Mouse (Mus musculus): ENCODE measurements around the gene Rcc2.

- TF ChIP-seq CTCF (conservative IDR thresholded peaks at IDR 0.05; ENCODE audit: low read length) = no peak
- TF ChIP-seq NANOG (IDR thresholded peaks at IDR 0.05; ENCODE audit: borderline replicate concordance, low read length) = no peak
- no peak for TF ChIP-seq POU5F1 (IDR thresholded peaks at IDR 0.05; ENCODE audit: borderline replicate concordance, low read length)
Observed at GRCm38 (mm10) chr4:140673527-140674264, 26.6 kb upstream of the Rcc2 start.
